Mouse (Mus musculus): ENCODE measurements at regions not wholly inside any gene's neighbourhood (a gene's known extent, or its start where the extent isn't known, plus 50 kb on each side); places are given as distances from the start of the nearest gene placed in this dataset.
"Not testable (repeated sequence)": the region's sequence is repeated elsewhere in the genome, so short reads cannot be mapped to it uniquely, and the experiment has no call there.

DNA sequence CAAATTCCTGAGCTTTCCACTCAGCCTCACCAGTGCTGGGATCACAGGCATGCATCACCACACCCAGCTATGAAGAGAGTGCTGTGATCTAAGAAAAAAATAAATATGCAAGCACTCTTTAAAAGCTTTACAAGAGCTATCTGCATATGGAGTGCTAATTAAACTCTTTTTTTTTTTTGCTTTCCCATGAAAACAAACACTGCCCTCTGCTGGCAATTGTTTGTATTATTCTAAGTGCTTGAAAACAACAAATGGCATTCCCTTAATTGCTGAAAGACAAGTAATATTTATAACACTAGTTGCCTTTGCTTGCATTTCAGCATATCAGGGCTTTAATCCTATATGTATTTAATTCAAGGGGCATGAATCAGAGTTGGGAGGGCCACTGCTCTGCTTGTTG lies 91.8 kb downstream of the 5730507C01Rik start:
- DNase-seq (ENCODE audit: low spot score in 2 of 2): not testable (repeated sequence)

- peak; percentile 63 to 72 for DNase-seq (ENCODE audit: low spot score in 2 of 2)
These were observed 95.5 kb downstream of the 5730507C01Rik start for GRCm38 (mm10) chr12:18609835-18610234.

DNA sequence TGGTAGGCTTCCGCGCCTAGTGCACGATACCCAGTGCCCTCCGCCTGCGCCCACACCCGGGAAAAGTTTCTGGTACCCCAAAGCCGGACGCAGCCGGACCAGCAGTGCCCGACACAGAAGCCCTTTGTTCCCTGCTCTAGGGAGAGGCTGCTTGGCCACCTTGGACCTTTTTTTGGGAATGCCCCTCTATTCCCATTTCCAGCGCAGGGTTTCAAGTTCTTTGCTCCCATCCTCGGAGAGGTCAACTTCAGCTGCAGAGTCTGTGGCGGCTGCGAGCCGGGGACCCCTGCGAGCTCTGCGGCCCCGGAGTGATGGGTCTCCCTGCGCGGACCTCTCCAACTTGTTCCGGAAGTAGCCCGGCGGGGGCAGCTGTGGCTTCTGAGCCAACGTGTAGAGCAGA lies 96.3 kb downstream of the 5730507C01Rik start:
- DNase-seq (ENCODE audit: low spot score in 2 of 2): not testable (repeated sequence)

Data from spleen, postnatal 4 days (tissue).